ENCODE assay signal across 1 mouse cellular context in genomic region chr7:20009987-20010386, GRCm38 (mm10).
TF ChIP-seq lines count a peak whose summit lies in the region.

No protein-coding gene starts in this region.

TF ChIP-seq in CH12.LX, 34 proteins besides CTCF, POLR2A, EP300 and RAD21 (continued from another document):
- TF ChIP-seq ZC3H11A (IDR thresholded peaks at IDR 0.05; ENCODE audit: low read depth, low read length) (no peak), ETS1 (conservative IDR thresholded peaks at IDR 0.05; ENCODE audit: low read depth, low read length) (no peak)
